Mouse (Mus musculus): ENCODE measurements around the gene Lrrc4c. TPM values are rescaled to one million over a fixed set of nuclear protein-coding genes. Genes with fewer than 3 reads are reported as not detected.

Gene Lrrc4c
- total RNA-seq, 2 experiments from 2014 or later, result 0.96 to 1.0 TPM

GRCm38 (mm10) chr2:96796681-96797385 is 478.9 kb downstream of the Lrrc4c start:
- DNase-seq (ENCODE audit: low spot score in 2 of 2), result no peak

GRCm38 (mm10) chr2:96850839-96851396 is 532.9 kb downstream of the Lrrc4c start:
- no peak for DNase-seq (ENCODE audit: low spot score in 2 of 2)

GRCm38 (mm10) chr2:96853797-96854196 is 535.8 kb downstream of the Lrrc4c start:
- no peak for DNase-seq (ENCODE audit: low spot score in 2 of 2)

DNA sequence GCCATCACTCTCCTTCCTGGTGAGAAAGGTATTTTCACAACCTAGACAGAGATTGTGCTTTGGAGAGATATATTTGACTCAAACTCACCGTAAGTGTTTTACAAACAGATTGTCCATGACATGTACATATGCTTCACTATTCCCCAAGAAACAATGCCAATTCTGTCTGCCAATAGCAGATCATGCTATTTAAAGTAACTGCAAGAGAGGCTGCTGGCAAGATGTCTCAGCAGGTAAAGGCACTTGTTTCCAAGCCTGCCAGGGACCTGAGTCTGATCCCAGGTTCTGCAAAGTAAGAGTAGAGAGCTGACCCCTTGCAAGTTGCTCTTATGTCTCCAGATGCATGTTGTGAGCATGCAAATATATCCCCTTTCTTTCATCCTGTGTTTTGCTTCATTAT is 558.1 kb downstream of the Lrrc4c start:
- no peak for DNase-seq (ENCODE audit: low spot score in 2 of 2)

DNA sequence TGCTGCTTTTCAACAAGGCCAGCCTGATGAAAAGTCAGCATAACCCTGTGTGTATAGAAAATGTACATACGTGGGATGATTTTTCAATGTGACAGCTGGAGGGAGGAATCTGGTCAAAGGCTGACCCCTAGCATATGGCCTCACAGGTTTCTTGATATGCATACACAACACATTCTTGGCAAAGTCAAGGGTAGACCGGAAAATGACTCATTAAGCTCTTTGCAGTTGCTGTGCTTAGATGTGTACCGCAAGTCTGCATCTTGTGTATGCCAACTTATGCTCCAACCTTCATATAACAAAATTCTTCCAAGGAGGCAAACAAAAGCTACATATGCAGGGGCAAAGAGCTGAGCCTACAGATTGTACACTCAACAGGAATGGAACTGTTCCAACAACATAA is 631.6 kb downstream of the Lrrc4c start:
- no peak for DNase-seq (ENCODE audit: low spot score in 2 of 2)

- no peak for DNase-seq (ENCODE audit: low spot score in 2 of 2)
Measured at GRCm38 (mm10) chr2:96999521-96999920, 681.6 kb downstream of the Lrrc4c start.

DNA sequence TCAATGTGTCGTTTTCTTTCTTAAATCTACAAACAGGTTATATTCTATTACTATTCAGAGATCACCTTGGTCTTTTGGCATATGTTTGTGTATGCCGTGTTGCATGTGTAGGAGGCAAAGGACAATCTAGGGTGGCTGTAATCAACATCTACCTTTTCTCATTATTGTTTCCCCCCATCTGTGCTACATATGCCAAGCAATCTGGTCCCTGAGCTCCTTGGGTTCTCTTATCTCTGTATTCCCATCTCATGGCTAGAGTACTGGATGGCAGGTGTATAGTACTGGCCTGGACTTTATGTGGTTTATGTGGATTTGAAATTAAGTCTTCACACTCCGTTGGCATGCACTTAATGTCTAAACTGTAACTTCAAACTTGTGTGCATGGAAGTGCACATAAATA is 700.4 kb downstream of the Lrrc4c start:
- DNase-seq (ENCODE audit: low spot score in 2 of 2), result no peak

DNA sequence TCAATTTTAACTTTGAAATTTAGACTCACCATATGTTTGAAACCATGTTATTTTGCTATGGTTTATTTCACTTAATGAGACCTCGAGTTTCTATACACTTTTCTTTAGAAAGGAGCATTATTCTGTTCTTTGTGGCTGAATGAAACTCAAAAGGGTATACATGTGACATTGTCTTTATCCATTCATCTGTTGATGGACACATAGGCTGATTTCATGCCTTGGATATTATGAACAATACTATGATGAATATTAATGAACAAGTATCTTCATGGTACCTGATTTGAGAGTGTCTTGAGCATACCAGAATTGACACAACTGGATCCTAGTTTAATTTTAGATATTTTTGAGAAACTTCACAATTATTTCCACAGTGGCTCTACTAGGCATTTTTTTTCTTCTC is 709.0 kb downstream of the Lrrc4c start:
- DNase-seq (ENCODE audit: low spot score in 2 of 2), result no peak

DNA sequence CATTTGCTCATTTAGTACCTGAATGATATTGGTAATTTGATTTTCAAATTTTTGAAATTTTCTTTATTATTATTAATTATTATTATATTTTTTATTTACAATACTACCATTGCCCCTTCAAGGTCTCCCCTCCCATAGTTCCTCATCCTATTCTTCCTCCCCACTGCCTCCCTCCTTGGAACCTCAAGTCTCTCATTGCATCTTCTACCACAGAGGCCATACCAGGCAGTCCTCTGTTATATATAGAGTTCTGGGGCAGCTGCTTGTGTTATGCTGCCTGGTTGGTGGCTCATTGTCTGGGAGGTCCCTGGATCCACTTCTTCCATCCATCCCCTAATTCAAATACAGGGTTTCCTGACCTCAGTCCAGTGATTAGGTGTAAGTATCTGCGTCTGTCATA is 709.6 kb downstream of the Lrrc4c start:
- no peak for DNase-seq (ENCODE audit: low spot score in 2 of 2)

GRCm38 (mm10) chr2:97036401-97036800 is 718.4 kb downstream of the Lrrc4c start:
- no peak for DNase-seq (ENCODE audit: low spot score in 2 of 2)

DNA sequence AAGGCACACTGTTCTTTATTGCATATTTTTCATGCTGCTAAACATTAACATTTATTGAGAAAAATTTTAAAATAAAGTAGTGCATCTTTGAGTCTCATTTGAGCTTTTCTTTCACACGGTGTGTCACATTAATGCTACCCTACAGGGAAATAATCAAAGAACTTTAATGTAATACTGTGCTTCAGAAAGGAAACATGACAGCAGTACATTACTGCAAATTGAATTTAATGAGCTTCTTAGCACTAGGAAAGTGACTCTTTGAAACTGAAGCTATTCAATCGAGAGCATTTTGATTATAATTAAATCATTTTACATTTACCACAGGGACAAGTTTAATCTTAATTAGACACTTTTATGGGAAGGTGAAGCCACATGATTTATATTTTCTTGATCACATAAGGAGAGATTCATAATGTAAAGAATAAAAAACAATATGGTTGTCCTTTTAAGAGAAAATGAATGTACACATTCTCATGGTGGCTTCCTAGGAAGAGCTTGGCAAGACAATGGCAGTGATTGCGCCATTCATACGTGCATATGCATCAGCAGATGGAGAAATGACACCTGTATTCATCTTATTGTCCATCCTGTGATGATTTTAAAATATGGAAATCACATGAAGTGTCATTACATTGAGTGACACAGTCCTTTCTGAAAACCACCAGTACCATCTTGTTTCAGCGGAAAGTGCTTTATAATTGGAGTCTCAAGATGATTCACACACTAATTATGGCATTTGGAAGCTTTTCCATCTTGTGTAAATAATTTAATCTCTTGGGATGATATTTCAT is 719.2 kb downstream of the Lrrc4c start:
- no peak for DNase-seq (ENCODE audit: low spot score in 2 of 2)

DNA sequence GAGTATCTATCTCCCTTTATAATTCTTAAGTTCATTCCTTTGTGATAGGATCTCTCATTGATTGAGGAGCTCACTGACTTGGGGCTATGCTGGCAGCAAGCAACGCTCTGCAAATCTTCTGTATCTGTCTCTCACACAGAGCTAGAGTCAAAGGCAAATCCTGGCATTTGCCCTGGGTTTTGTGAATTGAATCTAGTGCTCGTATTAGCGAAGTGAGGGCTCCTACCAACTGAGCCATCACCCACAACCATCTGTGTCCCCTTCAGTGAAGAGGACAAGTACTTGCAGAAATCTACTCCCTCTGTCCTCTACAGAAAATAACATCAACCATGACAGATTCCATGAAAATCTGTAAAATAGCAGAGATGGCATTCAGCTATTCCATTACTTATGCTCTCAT is 726.0 kb downstream of the Lrrc4c start:
- no peak for DNase-seq (ENCODE audit: low spot score in 2 of 2)

- DNase-seq (ENCODE audit: low spot score in 2 of 2), result no peak
Measured at GRCm38 (mm10) chr2:97045628-97046027, 727.7 kb downstream of the Lrrc4c start.

DNA sequence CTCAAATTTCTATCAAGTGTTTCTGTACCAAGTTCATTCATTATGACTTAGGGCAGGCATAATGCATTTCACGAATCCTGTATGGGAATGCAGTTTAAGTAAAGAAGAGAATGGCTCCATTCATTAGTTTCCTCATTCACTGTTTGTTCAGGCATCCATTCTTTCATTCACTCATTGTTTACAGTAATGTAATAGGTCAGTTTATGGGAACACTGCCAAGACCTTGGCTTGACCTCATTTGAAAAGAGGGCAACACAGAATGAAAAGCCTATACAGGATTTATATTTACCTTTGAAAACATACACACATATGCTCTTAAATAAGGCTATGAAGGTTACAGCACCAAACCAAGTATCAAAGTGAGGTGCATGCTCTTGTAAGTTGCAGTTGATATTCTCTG is 762.2 kb downstream of the Lrrc4c start:
- DNase-seq (ENCODE audit: low spot score in 2 of 2), result no peak

DNA sequence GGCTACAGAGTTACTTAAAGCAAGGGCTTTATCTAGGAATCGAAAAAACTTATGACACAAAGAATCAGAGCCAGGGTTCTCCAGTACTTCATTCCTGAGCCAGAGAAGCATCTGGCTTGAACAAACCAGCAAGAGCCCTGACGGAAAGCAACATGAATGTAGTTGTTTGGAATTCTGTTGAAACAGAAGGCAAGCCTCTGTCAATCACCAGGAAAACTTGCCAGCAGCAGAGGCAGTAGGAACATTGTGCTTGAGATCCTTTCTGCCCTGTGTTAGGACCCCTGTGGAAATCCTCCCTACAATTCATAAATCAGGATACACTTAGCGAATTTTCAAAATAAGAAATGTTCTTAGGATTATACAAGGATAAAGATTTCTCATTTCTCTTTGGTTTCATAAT is 780.0 kb downstream of the Lrrc4c start:
- no peak for DNase-seq (ENCODE audit: low spot score in 2 of 2)

DNA sequence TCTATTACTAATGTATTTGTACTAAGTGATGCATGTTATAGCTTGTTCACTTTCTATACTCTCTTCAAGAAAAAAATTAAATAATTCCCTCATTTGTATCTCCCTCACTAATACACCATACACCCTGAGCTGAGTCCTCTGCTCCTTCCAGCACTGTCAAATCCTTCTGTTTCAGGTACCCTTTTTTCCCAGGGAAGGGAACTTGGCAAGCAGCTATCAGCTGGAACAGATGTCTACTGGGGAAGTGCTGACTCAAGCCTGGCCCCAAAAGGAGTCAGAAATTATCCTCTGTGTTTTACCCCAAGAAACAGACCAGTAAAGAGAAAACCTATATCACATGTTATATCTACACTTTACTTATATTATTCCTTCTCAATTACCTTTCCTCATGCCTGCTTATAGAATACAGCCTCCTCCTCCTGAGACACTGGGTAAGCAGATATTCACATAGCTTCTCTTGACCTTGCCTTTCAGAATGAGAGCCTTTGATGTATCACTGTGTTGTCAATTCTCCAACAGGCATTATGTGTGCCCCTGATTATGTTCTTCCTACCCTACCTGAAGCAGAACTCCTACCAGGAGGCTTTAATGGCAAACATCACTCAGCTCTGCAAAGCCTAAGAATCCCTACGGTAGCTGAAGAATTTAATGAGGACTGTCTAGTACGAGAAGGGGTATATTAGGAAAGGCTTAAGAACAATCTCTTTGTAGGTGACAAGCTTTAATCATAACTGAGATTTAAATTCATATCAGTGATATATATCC is 785.6 kb downstream of the Lrrc4c start:
- no peak for DNase-seq (ENCODE audit: low spot score in 2 of 2)

GRCm38 (mm10) chr2:97124246-97124645 is 806.3 kb downstream of the Lrrc4c start:
- no peak for DNase-seq (ENCODE audit: low spot score in 2 of 2)

DNA sequence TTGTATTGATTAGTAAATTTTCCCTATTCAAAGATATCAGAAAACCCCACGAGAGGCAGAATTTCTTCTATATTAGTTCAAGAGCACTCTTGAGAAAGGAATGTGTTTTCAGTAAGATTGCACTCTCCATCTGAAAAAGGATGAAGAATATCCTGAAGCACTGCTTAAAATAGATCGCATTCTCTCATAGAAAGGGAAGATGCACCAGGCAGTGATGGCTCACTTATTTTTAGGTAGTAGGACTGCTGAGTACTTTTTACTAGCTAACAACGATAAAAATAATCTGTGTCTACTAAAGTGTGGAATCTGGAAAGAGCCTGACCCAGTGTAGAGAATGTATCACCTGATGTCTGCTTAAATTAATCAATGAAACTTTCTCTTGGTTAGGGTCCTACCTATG is 820.5 kb downstream of the Lrrc4c start:
- no peak for DNase-seq (ENCODE audit: low spot score in 2 of 2)

DNA sequence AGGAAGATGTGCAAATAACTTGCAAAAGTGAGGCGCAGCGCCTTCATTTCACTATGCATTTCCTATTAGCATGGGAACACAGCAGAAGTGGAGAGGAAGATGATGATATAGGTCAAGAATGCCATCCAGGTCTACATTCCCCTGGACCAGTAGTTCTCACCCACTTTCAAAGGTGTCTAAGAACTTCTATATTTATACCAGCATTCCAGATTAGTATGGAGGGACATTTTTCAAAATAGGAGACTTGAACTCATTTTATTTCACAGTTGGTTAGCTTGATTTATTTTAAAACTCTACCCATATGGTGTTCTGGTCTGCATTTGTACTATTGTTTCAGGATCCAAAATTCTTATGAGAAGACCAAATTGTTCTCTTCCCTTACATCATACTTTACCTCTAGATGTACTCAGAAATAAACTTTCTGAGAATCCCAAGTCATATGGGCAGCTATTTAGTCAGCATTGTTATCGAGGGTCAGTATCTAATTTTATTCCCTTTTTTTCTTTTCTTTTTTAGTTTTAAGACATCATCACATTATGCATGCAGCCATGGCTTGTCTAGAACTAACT is 833.7 kb downstream of the Lrrc4c start:
- DNase-seq (ENCODE audit: low spot score in 2 of 2), result no peak

- DNase-seq (ENCODE audit: low spot score in 2 of 2), result no peak
Measured at GRCm38 (mm10) chr2:97165745-97166144, 847.8 kb downstream of the Lrrc4c start.

DNA sequence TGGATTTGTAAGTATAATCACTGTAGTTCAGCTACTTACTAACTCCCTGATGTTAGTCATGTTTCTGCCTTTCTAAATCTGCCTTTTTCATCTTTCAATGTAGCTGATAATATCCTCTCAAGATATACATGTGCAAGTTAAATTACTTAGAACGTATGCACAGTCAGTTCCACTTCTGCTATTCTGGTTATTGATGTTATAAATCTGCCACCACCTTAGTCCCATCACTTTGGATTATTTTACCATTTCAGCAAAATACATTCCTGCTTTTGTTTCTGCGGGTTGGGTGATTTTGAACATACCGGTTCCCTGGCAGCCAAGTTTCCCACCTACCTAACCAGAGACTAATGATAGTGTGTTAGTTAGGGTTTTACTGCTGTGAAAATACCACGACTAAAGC is 860.4 kb downstream of the Lrrc4c start:
- no peak for DNase-seq (ENCODE audit: low spot score in 2 of 2)
